Mouse (Mus musculus): ENCODE results near the gene Hck.

DNA sequence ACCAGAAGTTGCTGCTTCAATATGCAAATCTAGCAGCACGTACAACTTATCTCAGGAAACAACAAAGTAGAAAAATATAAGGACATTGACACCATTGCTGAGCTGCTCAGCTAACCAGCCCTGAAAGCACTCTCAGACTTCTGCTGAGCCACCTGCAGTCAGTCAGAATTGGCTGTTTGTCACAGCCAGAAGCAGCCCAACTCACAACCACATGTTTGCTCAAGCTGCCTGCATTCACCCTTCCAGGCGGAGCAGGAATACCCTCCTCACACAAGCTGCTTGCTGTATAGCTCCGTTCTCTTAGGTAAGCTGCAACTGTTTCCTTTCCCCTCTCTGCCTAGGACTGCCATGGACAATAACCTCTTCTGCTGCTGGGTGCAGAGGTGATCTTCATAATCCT, 44.9 kb upstream of the Hck start:
- TF ChIP-seq CTCF (IDR thresholded peaks at IDR 0.05; ENCODE audit: borderline replicate concordance, insufficient read depth, low read length) (no peak), POLR2A (IDR thresholded peaks at IDR 0.05; ENCODE audit: low read depth, low read length) (no peak)
